Mouse (Mus musculus) neural tube, embryonic 11.5 days (tissue): ENCODE results near the gene Defb45. TPM values are rescaled to one million over a fixed set of nuclear protein-coding genes. Genes with fewer than 3 reads are reported as not detected.
A peak's percentile ranks its signal among the peaks of the same experiment; 100 is the strongest.

ENCODE experiments used
- ATAC-seq: fragments of 200-750 bp; cut with Nextera tagmentation; 2 replicates; pipeline ENCODE4 v1.8.0; 2017; ENCODE audit warnings: moderate number of reproducible peaks, mild to moderate bottlenecking, moderate TSS enrichment, moderate library complexity; ENCODE audit not compliant: insufficient read depth, low FRiP score, low TSS enrichment
- DNase-seq: peaks from one replicate; pipeline ENCODE4 v3.0.0-alpha.2; 2015; ENCODE audit warnings: low spot score
- H3K27ac ChIP-seq: fragments of 300-500 bp; sonication (generic); 2 replicates; pipeline ENCODE4 v1.5.1; 2014; ENCODE audit warnings: low read depth, mild to moderate bottlenecking, low read length
- H3K27me3 ChIP-seq: fragments of 300-500 bp; sonication (generic); 2 replicates; pipeline ENCODE4 v1.6.1; 2014; ENCODE audit warnings: mild to moderate bottlenecking, low read length, mixed read lengths; ENCODE audit not compliant: control insufficient read depth, insufficient read depth
- H3K36me3 ChIP-seq: fragments of 300-500 bp; sonication (generic); 2 replicates; pipeline ENCODE4 v1.6.1; 2014; ENCODE audit warnings: mild to moderate bottlenecking, low read length, moderate library complexity, mixed read lengths; ENCODE audit not compliant: control insufficient read depth, insufficient read depth
- H3K4me1 ChIP-seq: fragments of 300-500 bp; sonication (generic); 2 replicates; pipeline ENCODE4 v1.6.1; 2014; ENCODE audit warnings: low read length, mixed read lengths; ENCODE audit not compliant: control insufficient read depth, insufficient read depth
- H3K4me2 ChIP-seq: fragments of 300-500 bp; sonication (generic); 2 replicates; pipeline ENCODE4 v1.6.1; 2014; ENCODE audit warnings: low read depth, mild to moderate bottlenecking, moderate library complexity
- H3K4me3 ChIP-seq: fragments of 300-500 bp; sonication (generic); 2 replicates; pipeline ENCODE4 v1.5.1; 2014; ENCODE audit warnings: low read depth, low read length
- H3K9ac ChIP-seq: fragments of 300-500 bp; sonication (generic); 2 replicates; pipeline ENCODE4 v1.6.1; 2014; ENCODE audit warnings: mild to moderate bottlenecking, low read length
- H3K9me3 ChIP-seq: fragments of 300-500 bp; sonication (generic); 2 replicates; pipeline ENCODE4 v1.6.1; 2016; ENCODE audit warnings: low read length; ENCODE audit not compliant: control insufficient read depth
- WGBS: fragments of 180-500 bp; shearing (Covaris S2); extraction: QIAGEN DNeasy Blood & Tissue Kit; methylation state at CpG from one replicate; pipeline ENCODE4 v1.1.7; 2014; 5-methylcytosine and 5-hydroxymethylcytosine counted together
- polyA plus RNA-seq: library from polyadenylated mRNA; unstranded; fragments of >200 nt; fragmentation: Nextera tagmentation; extraction: Ambion mirVana; gene quantifications from 2 replicates; pipeline ENCODE4 v1.2.1, GENCODE M21; 2014

Defb45 gene
- polyA plus RNA-seq, 1 experiment from 2014 or later: not detected

GRCm38 (mm10) chr2:152629904-152630303, 30.7 kb upstream of the Defb45 start:
- DNase-seq (no peak), ATAC-seq (no peak)
- Histone ChIP-seq H3K4me3 (no peak overlapping the region), H3K27me3 (peaks cover 33% of the 10 kb centered on the region), H3K9me3 (no peaks in the 10 kb centered on the region), H3K9ac (no peak overlapping the region), H3K36me3 (no peaks in the 10 kb centered on the region), H3K27ac (no peak overlapping the region), H3K4me1 (peaks cover 5% of the 10 kb centered on the region; the same call in 1 of the 2 replicates), H3K4me2 (no peak overlapping the region)
- 89% methylated on average over 6 of the region's 6 CpGs for WGBS

DNA sequence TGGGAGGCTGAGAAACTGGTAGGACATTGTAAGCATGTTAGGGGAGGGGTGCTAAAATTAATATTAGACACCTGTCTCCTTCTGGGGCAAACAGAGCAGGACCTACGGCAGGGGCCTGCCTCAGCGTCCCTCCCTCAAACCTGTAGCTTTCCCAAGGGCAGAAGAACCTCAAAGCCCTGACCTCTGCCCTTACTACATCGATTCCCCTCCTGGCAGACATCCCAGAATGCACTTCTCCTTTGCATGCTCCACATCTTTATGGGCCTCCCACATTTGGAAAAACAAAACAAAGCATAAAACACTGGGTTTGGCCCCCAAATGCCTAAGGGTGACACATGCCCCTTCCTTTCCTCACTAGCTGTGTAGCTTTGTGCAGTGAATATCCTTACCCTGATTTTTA, 30.0 kb upstream of the Defb45 start:
- no peak overlapping the region for H3K4me3 ChIP-seq
- WGBS: 68% methylated on average over 3 of the region's 3 CpGs
- H3K36me3 ChIP-seq: no peaks in the 10 kb centered on the region
- no peaks in the 10 kb centered on the region for H3K9me3 ChIP-seq
- DNase-seq (no peak), ATAC-seq (no peak)
- peaks cover 33% of the 10 kb centered on the region for H3K27me3 ChIP-seq
- H3K9ac ChIP-seq: no peak overlapping the region
- no peak overlapping the region for H3K4me2 ChIP-seq
- H3K4me1 ChIP-seq: peaks cover 5% of the 10 kb centered on the region; the same call in 1 of the 2 replicates
- H3K27ac ChIP-seq: no peak overlapping the region

DNA sequence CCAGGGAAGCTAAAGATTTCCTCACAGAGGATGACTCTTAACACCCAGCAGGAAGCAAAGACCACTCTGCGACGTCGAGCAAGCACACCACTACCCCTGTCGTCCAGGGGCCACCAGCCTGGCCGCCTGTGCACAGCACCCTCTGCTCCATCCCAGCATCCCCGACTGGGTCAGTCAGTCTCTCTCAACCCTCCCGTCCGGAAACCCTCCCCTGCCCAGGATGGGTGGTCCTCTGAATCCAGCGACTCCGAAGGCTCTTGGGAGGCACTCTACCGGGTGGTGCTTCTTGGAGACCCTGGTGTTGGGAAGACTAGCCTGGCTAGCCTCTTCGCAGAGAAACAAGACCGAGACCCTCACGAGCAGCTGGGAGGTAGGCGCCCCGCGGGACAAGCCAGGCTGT, 28.9 kb upstream of the Defb45 start:
- peaks cover 33% of the 10 kb centered on the region for H3K27me3 ChIP-seq
- no peak overlapping the region for H3K4me3 ChIP-seq
- peaks cover 5% of the 10 kb centered on the region; the same call in 1 of the 2 replicates for H3K4me1 ChIP-seq
- no peak overlapping the region for H3K9ac ChIP-seq
- H3K4me2 ChIP-seq: no peak overlapping the region
- H3K36me3 ChIP-seq: no peaks in the 10 kb centered on the region
- WGBS: 42% methylated on average over 17 of the region's 17 CpGs
- ATAC-seq (no peak), DNase-seq (no peak)
- H3K9me3 ChIP-seq: no peaks in the 10 kb centered on the region
- H3K27ac ChIP-seq: no peak overlapping the region

DNA sequence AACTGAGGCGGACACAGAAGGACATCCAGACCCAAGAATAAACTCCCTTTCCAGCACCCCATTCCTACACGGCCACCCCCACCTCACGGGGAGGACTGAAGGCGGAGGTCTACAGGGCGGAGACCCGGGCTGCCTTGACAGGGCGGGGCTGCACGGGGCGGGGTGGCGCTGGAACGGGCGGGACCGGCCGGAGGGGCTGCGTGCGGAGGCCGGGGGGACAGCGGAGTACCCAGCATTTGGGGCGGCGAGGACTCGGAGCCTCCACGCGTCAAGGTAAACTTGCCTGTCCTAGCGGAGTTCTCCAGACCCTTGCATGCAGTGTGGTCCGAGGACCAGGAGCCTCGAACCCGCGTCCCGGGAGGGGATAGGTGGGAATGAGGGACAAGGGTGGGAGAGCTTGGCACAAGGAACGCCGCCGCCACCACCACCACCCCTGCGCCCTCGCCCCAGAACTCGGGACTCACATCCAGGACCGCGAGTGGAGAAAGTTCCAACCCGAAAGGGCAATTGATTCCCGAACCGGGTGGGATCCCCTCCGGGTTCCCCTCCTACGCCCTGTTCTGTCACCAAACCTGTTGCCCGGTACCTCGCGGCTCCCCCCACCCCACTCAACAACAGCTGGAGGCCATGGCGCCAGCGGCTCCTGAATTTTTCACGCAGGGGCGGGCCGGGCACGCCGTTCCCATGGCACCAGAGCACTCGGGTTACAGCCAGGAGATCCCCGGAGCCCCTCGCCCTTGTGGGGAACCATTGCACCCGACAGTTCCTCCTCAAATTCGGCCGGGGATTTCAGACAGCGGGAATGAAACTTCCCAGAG, 27.8 kb upstream of the Defb45 start, which contains the start of gene Rem1:
TSS of gene Rem1 (plus strand) at position 178 of the 818 bp plus-strand sequence.
- H3K9me3 ChIP-seq: no peaks in the 10 kb centered on the region
- no peaks in the 10 kb centered on the region for H3K36me3 ChIP-seq
- WGBS: 1% methylated on average over 59 of the region's 59 CpGs
- H3K4me1 ChIP-seq: peaks cover 5% of the 10 kb centered on the region; the same call in 1 of the 2 replicates
- H3K27me3 ChIP-seq: peaks cover 33% of the 10 kb centered on the region
- no peak for DNase-seq
- no peak within 1 kb of the TSS; the same call in 1 of the 2 replicates for H3K9ac ChIP-seq
- H3K27ac ChIP-seq: no peak within 1 kb of the TSS
- H3K4me2 ChIP-seq: peak within 1 kb of the TSS; percentile 49
- peak within 1 kb of the TSS; percentile 32 for H3K4me3 ChIP-seq
- no peak for ATAC-seq

DNA sequence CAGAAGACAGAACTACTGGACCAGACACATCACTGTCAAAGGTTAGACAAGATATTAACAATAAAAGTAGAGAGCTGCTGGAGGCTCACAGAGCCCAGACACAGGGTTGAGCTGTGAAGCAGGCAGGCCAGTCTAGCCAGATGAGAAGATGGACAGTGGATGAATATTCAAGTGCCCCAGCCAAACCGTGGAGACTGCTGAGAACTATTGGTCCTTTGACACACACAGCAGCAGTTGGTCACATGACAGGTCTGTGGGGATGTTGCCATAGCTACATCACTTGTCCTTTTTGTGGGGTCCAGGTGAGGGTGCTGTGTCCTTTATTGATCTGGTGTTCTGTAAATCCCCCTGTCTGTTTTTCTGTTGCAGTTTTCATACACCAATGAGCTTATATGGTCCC, 26.1 kb upstream of the Defb45 start:
- no peak overlapping the region for H3K4me3 ChIP-seq
- ATAC-seq: 0 out of 2 replicates have a peak, but pooled peaks have one; percentile 38
- DNase-seq: no peak
- no peaks in the 10 kb centered on the region for H3K36me3 ChIP-seq
- H3K27me3 ChIP-seq: peaks cover 33% of the 10 kb centered on the region
- no peak overlapping the region for H3K9ac ChIP-seq
- 0% methylated on average over 1 of the region's 1 CpGs for WGBS
- H3K4me1 ChIP-seq: peaks cover 5% of the 10 kb centered on the region; the same call in 1 of the 2 replicates
- no peak overlapping the region for H3K4me2 ChIP-seq
- H3K9me3 ChIP-seq: no peaks in the 10 kb centered on the region
- no peak overlapping the region for H3K27ac ChIP-seq

DNA sequence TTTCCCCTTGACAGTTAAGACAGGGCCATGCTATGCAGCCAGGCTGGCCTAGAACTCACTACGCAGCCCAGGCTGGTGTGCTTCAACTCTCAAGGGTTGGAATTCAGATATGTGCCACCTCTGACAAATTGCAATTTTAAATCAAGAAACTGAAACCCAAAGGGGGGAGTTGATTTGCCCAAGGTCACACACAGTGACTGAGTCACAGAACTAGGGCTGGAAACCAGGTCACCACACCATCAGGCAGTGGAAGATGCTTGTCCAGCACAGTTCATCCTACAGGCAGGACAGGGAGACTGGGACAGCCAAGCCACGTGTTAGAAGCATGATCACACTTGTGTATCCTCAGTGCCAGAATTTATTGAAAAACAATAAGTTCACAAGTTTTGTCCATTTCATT, 25.4 kb upstream of the Defb45 start:
- no peak overlapping the region for H3K27ac ChIP-seq
- no peaks in the 10 kb centered on the region for H3K9me3 ChIP-seq
- 94% methylated on average over 2 of the region's 2 CpGs for WGBS
- peaks cover 33% of the 10 kb centered on the region for H3K27me3 ChIP-seq
- H3K4me1 ChIP-seq: peaks cover 5% of the 10 kb centered on the region; the same call in 1 of the 2 replicates
- no peak for DNase-seq
- ATAC-seq: no peak
- no peak overlapping the region for H3K9ac ChIP-seq
- H3K4me2 ChIP-seq: no peak overlapping the region
- no peak overlapping the region for H3K4me3 ChIP-seq
- no peaks in the 10 kb centered on the region for H3K36me3 ChIP-seq

DNA sequence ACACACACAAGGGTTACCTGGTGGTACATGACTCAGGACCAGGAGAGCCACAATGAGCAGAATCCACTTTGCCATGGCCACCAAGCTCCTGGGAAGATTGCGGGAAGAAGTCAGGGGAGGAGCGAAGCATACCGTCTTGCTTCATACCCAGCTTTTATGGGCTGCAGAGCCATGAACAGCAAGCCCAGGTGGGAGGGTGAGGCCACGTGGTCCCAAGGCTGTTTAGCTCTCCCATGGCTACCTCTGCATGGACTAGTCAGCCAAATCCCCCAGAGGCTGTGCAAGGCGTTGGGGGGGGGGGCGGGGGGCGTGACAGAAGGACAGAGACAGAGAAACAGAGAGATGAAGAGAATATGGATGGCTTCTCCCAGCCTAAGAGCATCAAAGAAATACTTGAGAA, 23.8 kb upstream of the Defb45 start, which contains the start of gene Defb25:
TSS of gene Defb25 (minus strand) at position 101 of the 400 bp plus-strand sequence.
- Histone ChIP-seq H3K9ac (no peak within 1 kb of the TSS), H3K36me3 (no peaks in the 10 kb centered on the region), H3K4me2 (no peak within 1 kb of the TSS), H3K27me3 (peaks cover 24% of the 10 kb centered on the region), H3K9me3 (no peaks in the 10 kb centered on the region), H3K27ac (no peak within 1 kb of the TSS), H3K4me1 (peaks cover 5% of the 10 kb centered on the region; the same call in 1 of the 2 replicates), H3K4me3 (no peak within 1 kb of the TSS)
- DNase-seq (no peak), ATAC-seq (no peak)
- WGBS: 84% methylated on average over 7 of the region's 7 CpGs

DNA sequence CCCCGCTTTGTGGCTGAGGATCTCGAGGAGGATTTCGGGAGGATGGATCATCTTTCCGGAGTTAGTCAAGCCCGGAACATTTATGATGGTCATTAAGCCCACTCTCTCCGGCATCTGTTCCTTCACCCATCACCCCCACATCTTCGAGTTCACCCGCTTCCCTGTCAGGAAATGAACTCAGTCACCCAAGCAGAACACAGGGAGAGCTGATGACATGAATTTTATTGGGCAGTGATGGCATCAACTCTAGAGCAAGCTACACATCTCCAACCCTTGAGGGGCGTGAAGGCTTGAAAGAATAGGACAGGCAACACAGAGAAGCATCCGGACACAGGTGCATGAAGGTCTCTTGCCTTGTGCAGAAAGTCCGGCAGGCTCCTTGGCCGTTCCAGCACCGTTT, 23.0 kb upstream of the Defb45 start:
- H3K9me3 ChIP-seq: no peaks in the 10 kb centered on the region
- H3K4me2 ChIP-seq: no peak overlapping the region
- DNase-seq (no peak), ATAC-seq (no peak)
- no peaks in the 10 kb centered on the region for H3K36me3 ChIP-seq
- no peak overlapping the region for H3K9ac ChIP-seq
- peaks cover 5% of the 10 kb centered on the region; the same call in 1 of the 2 replicates for H3K4me1 ChIP-seq
- 78% methylated on average over 13 of the region's 13 CpGs for WGBS
- H3K27me3 ChIP-seq: peaks cover 17% of the 10 kb centered on the region
- H3K4me3 ChIP-seq: no peak overlapping the region
- no peak overlapping the region for H3K27ac ChIP-seq
